Mouse (Mus musculus): ENCODE measurements at regions not wholly inside any gene's neighbourhood (a gene's known extent, or its start where the extent isn't known, plus 50 kb on each side); places are given as distances from the start of the nearest gene placed in this dataset.

DNA sequence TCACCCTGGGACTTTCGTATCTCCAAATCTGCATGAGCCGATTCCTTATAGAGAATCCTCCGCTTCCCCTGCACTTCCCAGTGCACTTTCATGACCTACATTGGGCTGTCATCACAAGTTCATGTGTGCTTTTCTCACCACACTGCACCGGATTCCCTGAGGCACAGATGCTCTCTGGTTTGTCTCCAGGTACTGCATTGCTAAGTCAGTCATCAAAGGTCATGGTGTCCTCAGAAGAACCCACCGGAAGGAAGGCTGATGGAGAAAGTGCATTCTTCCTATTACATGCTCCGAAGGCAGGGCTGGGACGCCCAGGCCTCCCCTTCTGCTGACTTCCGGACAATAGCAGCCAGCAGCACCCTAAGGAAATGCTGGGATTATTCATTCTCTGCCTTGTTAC is 116.1 kb upstream of the Aldh1b1 start:
- TF ChIP-seq ZC3H11A (IDR thresholded peaks at IDR 0.05; ENCODE audit: low read depth, low read length) (no peak), NRF1 (IDR thresholded peaks at IDR 0.05; ENCODE audit: insufficient read depth, low read depth, low read length, poor library complexity, severe bottlenecking) (no peak), EP300 (IDR thresholded peaks at IDR 0.05; ENCODE audit: low read depth in 1 of 2, low read length in 2 of 2) (no peak), CTCF (IDR thresholded peaks at IDR 0.05 in 2 of 3, conservative IDR thresholded peaks at IDR 0.05 in 1 of 3; ENCODE audit: control insufficient read depth in 1 of 3, insufficient read depth in 1 of 3, low read depth in 2 of 3, low read length in 3 of 3, poor library complexity in 1 of 3, severe bottlenecking in 1 of 3) (no peak), UBTF (IDR thresholded peaks at IDR 0.05; ENCODE audit: borderline replicate concordance, insufficient read depth, low read depth, low read length) (no peak)
